Comparison of ENCODE assay signal across 8 mouse cellular contexts in the genomic region with DNA sequence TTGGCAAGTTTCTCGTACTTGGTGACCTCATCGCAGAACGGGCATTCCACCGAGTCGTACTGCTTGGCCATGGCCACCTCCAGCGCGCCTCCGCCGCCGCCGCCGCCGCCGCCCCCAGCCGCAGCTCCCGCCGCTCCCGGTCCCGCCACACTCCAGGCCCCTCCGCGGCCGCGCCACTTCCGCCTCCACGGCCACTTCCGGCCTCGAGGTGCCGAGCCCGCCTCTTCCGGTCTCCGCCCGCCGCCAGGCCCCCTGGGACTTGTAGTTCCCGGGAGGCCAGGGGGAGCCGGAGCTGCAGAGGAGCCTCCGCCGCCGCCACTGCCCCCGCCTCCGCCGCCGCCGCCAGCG. TPM values are rescaled to one million over a fixed set of nuclear protein-coding genes. Genes with fewer than 3 reads are reported as not detected.
DNase-seq lines count a peak whose midpoint lies in the region; ATAC-seq and TF ChIP-seq lines count a peak whose summit lies in the region.

No protein-coding gene starts in this region.

- no peak for TF ChIP-seq EP300 in ES-Bruce4 (IDR thresholded peaks at IDR 0.05; ENCODE audit: insufficient read depth, low read depth, low read length)

- no peak for TF ChIP-seq CTCF in ES-Bruce4 (IDR thresholded peaks at IDR 0.05; ENCODE audit: low read depth, low read length)
- no peak for TF ChIP-seq CTCF in lung, adult 2 months (IDR thresholded peaks at IDR 0.05; ENCODE audit: insufficient read depth, low read length)
- no peak for TF ChIP-seq CTCF in thymus, adult 2 months (IDR thresholded peaks at IDR 0.05; ENCODE audit: borderline replicate concordance, control insufficient read depth, extremely low read depth, insufficient read depth, low read length, poor library complexity)

- TF ChIP-seq POLR2A in ES-Bruce4 (IDR thresholded peaks at IDR 0.05; ENCODE audit: insufficient read depth, low read length): no peak
- 0 out of 2 replicates have a peak, but pooled peaks have one; percentile 8 for TF ChIP-seq POLR2A in lung, adult 2 months (IDR thresholded peaks at IDR 0.05; ENCODE audit: borderline replicate concordance, extremely low read depth, low read depth, low read length)
- peak; percentile 40; the same call in 1 of the 2 replicates for TF ChIP-seq POLR2A in thymus, adult 2 months (IDR thresholded peaks at IDR 0.05; ENCODE audit: control insufficient read depth, extremely low read depth, insufficient read depth, low read length, poor library complexity)

- peak; percentile 79 for DNase-seq in c-Kit-positive CD71-negative TER-119-negative erythroid progenitor cells, embryonic 14.5 days (ENCODE audit: low read depth)
- peak; percentile 98 for DNase-seq in forebrain, embryonic 11.5 days (ENCODE audit: low spot score)
- DNase-seq in kidney, postnatal 36 days: peak; percentile 93 to 97
- DNase-seq in lung, adult 2 months: peak; percentile 97
- peak; percentile 96 for DNase-seq in thymus, adult 2 months

- peak; percentile 88 for ATAC-seq in forebrain, embryonic 11.5 days (replicated peaks; ENCODE audit: low FRiP score)
- peak; percentile 86 for ATAC-seq in heart, embryonic 16.5 days (replicated peaks; ENCODE audit: extremely low read depth, insufficient read depth, low FRiP score)
- ATAC-seq in neural tube, embryonic 15.5 days (ENCODE audit: low FRiP score): peak; percentile 90

- no peaks in the 10 kb centered on the region for H3K27me3 ChIP-seq in ES-Bruce4 (ENCODE audit: control insufficient read depth, insufficient read depth, low read length, poor library complexity, severe bottlenecking)
- no peaks in the 10 kb centered on the region for H3K27me3 ChIP-seq in forebrain, embryonic 11.5 days (ENCODE audit: control insufficient read depth, insufficient read depth, low read length)
- no peaks in the 10 kb centered on the region for H3K27me3 ChIP-seq in heart, embryonic 16.5 days (ENCODE audit: control insufficient read depth, insufficient read depth, low read length)
- H3K27me3 ChIP-seq in neural tube, embryonic 15.5 days (replicated peaks): no peaks in the 10 kb centered on the region
- no peaks in the 10 kb centered on the region for H3K27me3 ChIP-seq in thymus, adult 2 months (ENCODE audit: control insufficient read depth, insufficient read depth, low read length)

- peak overlapping the region; percentile 97 for H3K9ac ChIP-seq in ES-Bruce4 (ENCODE audit: low read depth, poor library complexity, severe bottlenecking)
- peak overlapping the region; percentile 71 for H3K9ac ChIP-seq in forebrain, embryonic 11.5 days (ENCODE audit: low read length)
- peak overlapping the region; percentile 90 for H3K9ac ChIP-seq in heart, embryonic 16.5 days (ENCODE audit: low read length)
- peak overlapping the region; percentile 83 for H3K9ac ChIP-seq in neural tube, embryonic 15.5 days (replicated peaks)

- WGBS in forebrain, embryonic 11.5 days: under 1% methylated on average over 40 of the region's 44 CpGs
- WGBS in heart, embryonic 16.5 days: 0% methylated on average over 39 of the region's 44 CpGs
- 2% methylated on average over 44 of the region's 44 CpGs for WGBS in lung, adult 2 months
- WGBS in neural tube, embryonic 15.5 days: 0% methylated on average over 28 of the region's 44 CpGs
- under 1% methylated on average over 39 of the region's 44 CpGs for WGBS in thymus, adult 2 months

- peaks cover 4% of the 10 kb centered on the region for H3K4me1 ChIP-seq in ES-Bruce4 (ENCODE audit: control insufficient read depth, insufficient read depth, low read length)
- peaks cover 4% of the 10 kb centered on the region for H3K4me1 ChIP-seq in forebrain, embryonic 11.5 days (replicated peaks; ENCODE audit: control insufficient read depth, insufficient read depth, low read length)
- peaks cover 29% of the 10 kb centered on the region for H3K4me1 ChIP-seq in heart, embryonic 16.5 days (ENCODE audit: control insufficient read depth, insufficient read depth, low read length)
- H3K4me1 ChIP-seq in lung, adult 2 months (ENCODE audit: control insufficient read depth, insufficient read depth, low read length): peaks cover 27% of the 10 kb centered on the region
- peaks cover 39% of the 10 kb centered on the region for H3K4me1 ChIP-seq in neural tube, embryonic 15.5 days
- peaks cover 24% of the 10 kb centered on the region for H3K4me1 ChIP-seq in thymus, adult 2 months (replicated peaks; ENCODE audit: control insufficient read depth, insufficient read depth, low read length)

- H3K4me2 ChIP-seq in forebrain, embryonic 11.5 days (ENCODE audit: low read depth, low read length, severe bottlenecking): peak overlapping the region; percentile 67
- H3K4me2 ChIP-seq in heart, embryonic 16.5 days (ENCODE audit: low read depth, low read length): peak overlapping the region; percentile 88
- peak overlapping the region; percentile 97 for H3K4me2 ChIP-seq in neural tube, embryonic 15.5 days

- H3K27ac ChIP-seq in ES-Bruce4 (ENCODE audit: insufficient read depth, low read length): peak overlapping the region; percentile 38
- peak overlapping the region; percentile 93 for H3K27ac ChIP-seq in forebrain, embryonic 11.5 days (ENCODE audit: low read depth, low read length)
- H3K27ac ChIP-seq in heart, embryonic 16.5 days (ENCODE audit: low read length): peak overlapping the region; percentile 97
- peak overlapping the region; percentile 99 for H3K27ac ChIP-seq in neural tube, embryonic 15.5 days (replicated peaks)
- peak overlapping the region; percentile 38 for H3K27ac ChIP-seq in thymus, adult 2 months (ENCODE audit: control insufficient read depth, insufficient read depth, low read length)

- peaks cover 31% of the 10 kb centered on the region for H3K36me3 ChIP-seq in ES-Bruce4 (ENCODE audit: control insufficient read depth, insufficient read depth, low read length, poor library complexity, severe bottlenecking)
- peaks cover 19% of the 10 kb centered on the region; the same call in 1 of the 2 replicates for H3K36me3 ChIP-seq in forebrain, embryonic 11.5 days (ENCODE audit: control insufficient read depth, insufficient read depth, low read length)
- H3K36me3 ChIP-seq in heart, embryonic 16.5 days (ENCODE audit: control insufficient read depth, insufficient read depth): peaks cover 23% of the 10 kb centered on the region
- H3K36me3 ChIP-seq in neural tube, embryonic 15.5 days: peaks cover 31% of the 10 kb centered on the region
- peaks cover 27% of the 10 kb centered on the region for H3K36me3 ChIP-seq in thymus, adult 2 months (ENCODE audit: control insufficient read depth, insufficient read depth, low read length)

- peak overlapping the region; percentile 97 for H3K4me3 ChIP-seq in ES-Bruce4 (ENCODE audit: low read depth, low read length)
- H3K4me3 ChIP-seq in forebrain, embryonic 11.5 days (ENCODE audit: low read depth, low read length): peak overlapping the region; percentile 91
- H3K4me3 ChIP-seq in heart, embryonic 16.5 days (ENCODE audit: low read length): peak overlapping the region; percentile 74
- peak overlapping the region; percentile 82 for H3K4me3 ChIP-seq in lung, adult 2 months (replicated peaks; ENCODE audit: extremely low read depth, low read depth, low read length)
- H3K4me3 ChIP-seq in neural tube, embryonic 15.5 days (replicated peaks): peak overlapping the region; percentile 93
- H3K4me3 ChIP-seq in thymus, adult 2 months (ENCODE audit: control insufficient read depth, insufficient read depth, low read length): peak overlapping the region; percentile 89

- no peaks in the 10 kb centered on the region for H3K9me3 ChIP-seq in ES-Bruce4 (replicated peaks; ENCODE audit: control insufficient read depth, insufficient read depth, low read length, poor library complexity, severe bottlenecking)
- H3K9me3 ChIP-seq in forebrain, embryonic 11.5 days (ENCODE audit: control insufficient read depth, low read length): no peaks in the 10 kb centered on the region
- no peaks in the 10 kb centered on the region for H3K9me3 ChIP-seq in heart, embryonic 16.5 days (replicated peaks; ENCODE audit: control insufficient read depth, low read length)
- H3K9me3 ChIP-seq in neural tube, embryonic 15.5 days (replicated peaks): no peaks in the 10 kb centered on the region

RNA-seq across cellular contexts. Expression of a gene that starts 0.3 kb away (rescaled TPM):
- 109 and 115 TPM in 2 replicates for polyA plus RNA-seq in ES-Bruce4 (2011; ENCODE audit: insufficient read depth, insufficient read length, low read depth, missing spikeins)
- 79.2 and 95.7 TPM in 2 replicates for polyA plus RNA-seq in forebrain, embryonic 11.5 days (2014; fragmentation: Nextera tagmentation; extraction: Ambion mirVana)
- polyA plus RNA-seq in heart, embryonic 16.5 days (2015; fragmentation: Nextera tagmentation; extraction: Ambion mirVana): 57.1 and 59.8 TPM in 2 replicates
- 103 and 137 TPM in 2 replicates for polyA plus RNA-seq in lung, adult 2 months (2012; rRNA removed)
- polyA plus RNA-seq in neural tube, embryonic 15.5 days (2015; fragmentation: Nextera tagmentation; extraction: Ambion mirVana): 63.0 and 82.4 TPM in 2 replicates
- polyA plus RNA-seq in thymus, adult 2 months (2012; rRNA removed): 220 and 239 TPM in 2 replicates

RNA-seq across cellular contexts. Expression of a gene that starts 8.3 kb away (rescaled TPM):
- polyA plus RNA-seq in ES-Bruce4 (2011; ENCODE audit: insufficient read depth, insufficient read length, low read depth, missing spikeins): 9.0 and 11.4 TPM in 2 replicates
- 33.2 and 33.7 TPM in 2 replicates for polyA plus RNA-seq in forebrain, embryonic 11.5 days (2014; fragmentation: Nextera tagmentation; extraction: Ambion mirVana)
- 32.4 and 33.6 TPM in 2 replicates for polyA plus RNA-seq in heart, embryonic 16.5 days (2015; fragmentation: Nextera tagmentation; extraction: Ambion mirVana)
- polyA plus RNA-seq in lung, adult 2 months (2012; rRNA removed): 167 and 260 TPM in 2 replicates
- 50.1 and 51.5 TPM in 2 replicates for polyA plus RNA-seq in neural tube, embryonic 15.5 days (2015; fragmentation: Nextera tagmentation; extraction: Ambion mirVana)
- 104 and 106 TPM in 2 replicates for polyA plus RNA-seq in thymus, adult 2 months (2012; rRNA removed)

RNA-seq across cellular contexts. Expression of a gene that starts 8.6 kb away (rescaled TPM):
- 45.7 and 52.7 TPM in 2 replicates for polyA plus RNA-seq in ES-Bruce4 (2011; ENCODE audit: insufficient read depth, insufficient read length, low read depth, missing spikeins)
- polyA plus RNA-seq in forebrain, embryonic 11.5 days (2014; fragmentation: Nextera tagmentation; extraction: Ambion mirVana): 21.9 and 22.3 TPM in 2 replicates
- polyA plus RNA-seq in heart, embryonic 16.5 days (2015; fragmentation: Nextera tagmentation; extraction: Ambion mirVana): 16.7 and 16.9 TPM in 2 replicates
- 42.1 and 42.3 TPM in 2 replicates for polyA plus RNA-seq in lung, adult 2 months (2012; rRNA removed)
- 19.3 and 20.6 TPM in 2 replicates for polyA plus RNA-seq in neural tube, embryonic 15.5 days (2015; fragmentation: Nextera tagmentation; extraction: Ambion mirVana)
- 61.8 and 65.7 TPM in 2 replicates for polyA plus RNA-seq in thymus, adult 2 months (2012; rRNA removed)

RNA-seq across cellular contexts. Expression of a gene that starts 28.3 kb away (rescaled TPM):
- polyA plus RNA-seq in ES-Bruce4 (2011; ENCODE audit: insufficient read depth, insufficient read length, low read depth, missing spikeins): not detected in 2 replicates
- polyA plus RNA-seq in forebrain, embryonic 11.5 days (2014; fragmentation: Nextera tagmentation; extraction: Ambion mirVana): 2.1 and 2.3 TPM in 2 replicates
- 0.17 and 0.26 TPM in 2 replicates for polyA plus RNA-seq in heart, embryonic 16.5 days (2015; fragmentation: Nextera tagmentation; extraction: Ambion mirVana)
- 0.18 and 0.41 TPM in 2 replicates for polyA plus RNA-seq in lung, adult 2 months (2012; rRNA removed)
- 2.9 and 3.6 TPM in 2 replicates for polyA plus RNA-seq in neural tube, embryonic 15.5 days (2015; fragmentation: Nextera tagmentation; extraction: Ambion mirVana)
- polyA plus RNA-seq in thymus, adult 2 months (2012; rRNA removed): 0.20 and 0.27 TPM in 2 replicates

RNA-seq across cellular contexts. Expression of a gene that starts 44.5 kb away (rescaled TPM):
- 77.0 and 83.7 TPM in 2 replicates for polyA plus RNA-seq in ES-Bruce4 (2011; ENCODE audit: insufficient read depth, insufficient read length, low read depth, missing spikeins)
- 56.8 and 68.3 TPM in 2 replicates for polyA plus RNA-seq in forebrain, embryonic 11.5 days (2014; fragmentation: Nextera tagmentation; extraction: Ambion mirVana)
- 38.1 and 38.9 TPM in 2 replicates for polyA plus RNA-seq in heart, embryonic 16.5 days (2015; fragmentation: Nextera tagmentation; extraction: Ambion mirVana)
- 65.3 and 67.8 TPM in 2 replicates for polyA plus RNA-seq in lung, adult 2 months (2012; rRNA removed)
- 54.4 and 60.6 TPM in 2 replicates for polyA plus RNA-seq in neural tube, embryonic 15.5 days (2015; fragmentation: Nextera tagmentation; extraction: Ambion mirVana)
- polyA plus RNA-seq in thymus, adult 2 months (2012; rRNA removed): 169 and 171 TPM in 2 replicates

Comparison
In these comparisons a context has a peak if more than half of its experiments do, and no peak if none do; other contexts are left out.
1. Peak in every context shown above with its lines: DNase-seq, ATAC-seq, H3K4me3 ChIP-seq and H3K27ac ChIP-seq.
2. H3K27ac ChIP-seq: peak in every context shown above with its lines; median percentile 99 in neural tube, embryonic 15.5 days; 97 in heart, embryonic 16.5 days; 93 in forebrain, embryonic 11.5 days; 38 in ES-Bruce4; 38 in thymus, adult 2 months.